Mouse (Mus musculus) limb, embryonic 11.5 days (tissue): Measurements from ENCODE around the gene Zdhhc3. TPM values are rescaled to one million over a fixed set of nuclear protein-coding genes. Genes with fewer than 3 reads are reported as not detected.

Experiments used
- ATAC-seq: fragments of 200-750 bp; cut with Nextera tagmentation; 2 replicates; pipeline ENCODE4 v1.8.0; 2017; ENCODE audit warnings: low read depth; ENCODE audit not compliant: insufficient number of reproducible peaks, low FRiP score, low TSS enrichment
- DNase-seq: peaks from one replicate; pipeline ENCODE4 v3.0.0-alpha.2; 2015; ENCODE audit warnings: low spot score
- H3K27ac ChIP-seq: fragments of 300-500 bp; sonication (generic); replicated peaks from 2 replicates; pipeline ENCODE4 v1.5.1; 2014; ENCODE audit warnings: low read depth, mild to moderate bottlenecking, low read length
- H3K27me3 ChIP-seq: fragments of 300-500 bp; sonication (generic); 2 replicates; pipeline ENCODE4 v1.6.1; 2014; ENCODE audit warnings: mild to moderate bottlenecking, low read length, mixed read lengths; ENCODE audit not compliant: control insufficient read depth, insufficient read depth
- H3K36me3 ChIP-seq: fragments of 300-500 bp; sonication (generic); 2 replicates; pipeline ENCODE4 v1.6.1; 2014; ENCODE audit warnings: mild to moderate bottlenecking, low read length, moderate library complexity, mixed read lengths; ENCODE audit not compliant: control insufficient read depth, insufficient read depth
- H3K4me1 ChIP-seq: fragments of 300-500 bp; sonication (generic); 2 replicates; pipeline ENCODE4 v1.6.1; 2014; ENCODE audit warnings: low read length, mixed read lengths; ENCODE audit not compliant: control insufficient read depth, insufficient read depth
- H3K4me2 ChIP-seq: fragments of 300-500 bp; sonication (generic); 2 replicates; pipeline ENCODE4 v1.6.1; 2014; ENCODE audit warnings: low read depth, mild to moderate bottlenecking, moderate library complexity; ENCODE audit not compliant: severe bottlenecking
- H3K4me3 ChIP-seq: fragments of 300-500 bp; sonication (generic); 2 replicates; pipeline ENCODE4 v1.5.1; 2014; ENCODE audit warnings: low read depth, low read length
- H3K9ac ChIP-seq: fragments of 300-500 bp; sonication (generic); 2 replicates; pipeline ENCODE4 v1.6.1; 2014; ENCODE audit warnings: mild to moderate bottlenecking, low read length
- H3K9me3 ChIP-seq: fragments of 300-500 bp; sonication (generic); 2 replicates; pipeline ENCODE4 v1.6.1; 2016; ENCODE audit warnings: low read length; ENCODE audit not compliant: control insufficient read depth
- WGBS: fragments of 180-500 bp; shearing (Covaris S2); extraction: QIAGEN DNeasy Blood & Tissue Kit; methylation state at CpG from one replicate; pipeline ENCODE4 v1.1.7; 2014; 5-methylcytosine and 5-hydroxymethylcytosine counted together
- polyA plus RNA-seq: library from polyadenylated mRNA; unstranded; fragments of >200 nt; fragmentation: Nextera tagmentation; extraction: Ambion mirVana; gene quantifications from 2 replicates; pipeline ENCODE4 v1.2.1, GENCODE M21; 2014

Zdhhc3 gene
- 47.5 and 51.8 TPM in 2 replicates for polyA plus RNA-seq

DNA sequence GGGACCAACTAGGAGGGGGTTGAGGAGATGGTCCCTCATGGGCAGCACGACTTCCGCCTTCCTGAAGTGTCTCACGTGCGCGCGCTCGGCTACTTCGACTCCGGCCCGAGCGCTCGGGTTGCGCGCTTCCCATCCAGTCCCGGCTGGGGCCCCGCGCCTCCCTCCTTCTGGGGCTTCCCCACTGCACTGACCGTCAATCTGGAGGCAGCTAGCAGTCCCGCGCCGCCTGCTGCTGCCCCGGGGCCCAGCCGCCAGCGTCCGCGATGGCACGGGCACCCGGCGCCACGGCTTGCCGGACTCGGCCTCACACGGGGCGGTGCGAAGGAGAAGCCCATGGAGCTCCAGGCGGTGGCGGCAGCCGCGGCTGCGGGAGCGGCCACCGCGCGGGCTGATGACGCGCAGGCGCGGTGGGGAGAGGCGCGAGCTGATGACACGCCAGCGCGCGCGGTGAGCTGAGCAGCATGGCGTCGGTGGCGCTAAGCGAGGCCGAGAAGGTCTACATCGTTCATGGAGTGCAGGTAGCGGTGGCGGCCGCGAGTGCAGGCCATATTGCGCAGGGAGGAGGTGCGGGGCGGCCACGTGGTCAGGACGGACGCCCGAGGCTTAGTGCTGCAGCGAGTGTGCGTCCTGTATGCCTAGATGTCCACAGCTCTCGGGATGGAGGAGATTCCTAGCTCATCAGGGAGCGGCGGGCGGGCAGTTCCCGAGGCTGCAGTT, at the start of gene Zdhhc3, which contains the start of gene Exosc7:
Zdhhc3 (minus strand) TSS at position 401 of the 717 bp plus-strand sequence.
Exosc7 (plus strand) TSS at position 411 of the 717 bp plus-strand sequence.
- H3K9ac ChIP-seq, result peak within 1 kb of the TSS; percentile 94
- WGBS, result under 1% methylated on average over 79 of the region's 79 CpGs
- ATAC-seq (peak; percentile 94), DNase-seq (peak; percentile 88)
- H3K27ac ChIP-seq, result peak within 1 kb of the TSS; percentile 72
- H3K36me3 ChIP-seq, result no peaks in the 10 kb centered on the region; the same call in 1 of the 2 replicates
- H3K9me3 ChIP-seq, result no peaks in the 10 kb centered on the region
- H3K4me1 ChIP-seq, result peaks cover 12% of the 10 kb centered on the region
- H3K27me3 ChIP-seq, result no peaks in the 10 kb centered on the region
- H3K4me3 ChIP-seq, result peak within 1 kb of the TSS; percentile 86
- H3K4me2 ChIP-seq, result peak within 1 kb of the TSS; percentile 70

DNA sequence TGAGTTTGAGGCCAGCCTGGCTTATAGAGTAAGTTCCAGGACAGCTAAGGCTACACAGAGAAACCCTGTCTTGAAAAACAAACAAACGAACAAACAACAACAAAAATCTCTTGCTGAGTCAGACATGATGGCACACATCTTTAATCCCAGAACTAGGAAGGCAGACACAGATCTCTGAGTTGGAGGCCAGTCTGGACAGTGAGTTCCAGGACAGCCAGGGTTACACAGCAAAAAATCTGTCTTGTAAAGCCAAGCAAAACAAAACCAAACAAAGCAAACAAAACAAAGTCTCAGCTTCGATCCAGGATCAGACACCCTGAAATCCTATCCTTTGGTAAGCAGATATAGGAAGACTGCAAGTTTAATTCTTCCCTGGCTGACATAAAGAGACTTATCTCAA, 48.8 kb upstream of the Zdhhc3 start:
- no peak overlapping the region for H3K27ac ChIP-seq
- no peaks in the 10 kb centered on the region for H3K36me3 ChIP-seq
- H3K4me1 ChIP-seq, result no peaks in the 10 kb centered on the region
- H3K4me2 ChIP-seq, result no peak overlapping the region
- H3K9me3 ChIP-seq, result no peaks in the 10 kb centered on the region
- 83% methylated on average over 2 of the region's 2 CpGs for WGBS
- H3K9ac ChIP-seq, result no peak overlapping the region
- ATAC-seq (no peak), DNase-seq (no peak)
- H3K27me3 ChIP-seq, result no peaks in the 10 kb centered on the region
- H3K4me3 ChIP-seq, result no peak overlapping the region

DNA sequence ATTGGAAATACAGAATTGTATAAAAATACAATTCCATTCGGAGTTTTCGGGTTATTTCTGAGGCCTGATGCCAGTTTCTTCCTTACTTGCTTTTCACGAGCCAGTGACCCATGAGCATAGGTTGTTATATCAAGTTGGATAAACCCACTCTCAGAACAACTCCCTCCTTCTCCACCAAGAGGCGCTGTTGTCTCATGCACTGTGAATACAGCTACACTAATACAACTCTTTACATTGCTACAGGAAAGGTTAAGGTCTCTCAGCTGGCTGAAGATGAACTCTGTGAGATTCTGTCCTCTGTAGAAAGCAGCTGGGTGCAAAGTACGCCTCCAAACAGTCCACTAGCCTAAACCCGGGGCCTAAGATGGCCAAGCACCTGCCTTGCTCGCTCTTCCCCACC, 46.3 kb upstream of the Zdhhc3 start:
- no peak for ATAC-seq
- Histone ChIP-seq H3K36me3 (no peaks in the 10 kb centered on the region), H3K4me3 (no peak overlapping the region), H3K27ac (no peak overlapping the region), H3K4me2 (no peak overlapping the region), H3K9me3 (no peaks in the 10 kb centered on the region), H3K4me1 (no peaks in the 10 kb centered on the region), H3K27me3 (no peaks in the 10 kb centered on the region), H3K9ac (no peak overlapping the region)
- WGBS, result 63% methylated on average over 7 of the region's 7 CpGs
- peak; percentile 75 for DNase-seq

GRCm38 (mm10) chr9:123158125-123158836, 45.3 kb upstream of the Zdhhc3 start:
- H3K36me3 ChIP-seq, result no peaks in the 10 kb centered on the region
- no peak overlapping the region for H3K4me2 ChIP-seq
- no peaks in the 10 kb centered on the region for H3K4me1 ChIP-seq
- no peak overlapping the region for H3K27ac ChIP-seq
- no peaks in the 10 kb centered on the region for H3K9me3 ChIP-seq
- ATAC-seq (no peak), DNase-seq (peak; percentile 59)
- 58% methylated on average over 8 of the region's 8 CpGs for WGBS
- no peaks in the 10 kb centered on the region for H3K27me3 ChIP-seq
- H3K4me3 ChIP-seq, result no peak overlapping the region
- H3K9ac ChIP-seq, result no peak overlapping the region

DNA sequence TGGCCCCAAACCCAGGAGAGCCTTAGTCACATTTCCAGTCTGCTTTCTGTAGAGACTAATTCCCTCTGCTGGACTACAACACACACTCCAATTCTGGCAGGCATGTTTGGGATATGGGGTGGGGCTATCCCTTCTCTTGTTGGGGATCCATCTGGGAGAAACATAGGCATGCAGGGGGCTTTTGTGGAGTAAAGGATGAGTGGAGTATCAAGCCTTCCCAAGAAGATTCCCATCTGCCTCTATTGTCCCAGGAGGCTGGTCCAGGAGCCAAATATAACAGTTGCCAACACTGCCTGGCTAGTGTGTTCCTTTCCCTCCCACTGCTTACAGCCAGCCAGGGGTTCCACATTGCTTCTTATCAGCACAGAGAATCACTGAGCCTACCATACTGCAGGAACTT, 44.7 kb upstream of the Zdhhc3 start:
- ATAC-seq, result no peak

DNA sequence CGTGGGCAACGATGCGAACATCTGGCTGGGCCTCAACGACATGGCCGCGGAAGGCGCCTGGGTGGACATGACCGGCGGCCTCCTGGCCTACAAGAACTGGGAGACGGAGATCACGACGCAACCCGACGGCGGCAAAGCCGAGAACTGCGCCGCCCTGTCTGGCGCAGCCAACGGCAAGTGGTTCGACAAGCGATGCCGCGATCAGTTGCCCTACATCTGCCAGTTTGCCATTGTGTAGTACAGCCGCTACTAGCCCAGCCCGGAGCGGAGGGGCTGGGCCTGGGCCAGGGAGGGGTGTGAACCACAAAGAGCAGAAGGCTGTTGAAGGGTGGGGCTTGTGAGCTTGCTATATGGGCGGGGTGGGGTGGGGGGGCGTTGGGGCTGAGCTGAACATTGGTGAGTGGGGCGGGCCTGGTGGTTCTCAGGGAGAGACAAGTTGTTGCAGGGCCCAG, 43.9 kb upstream of the Zdhhc3 start:
- peak overlapping the region; percentile 13; the same call in 1 of the 2 replicates for H3K4me2 ChIP-seq
- DNase-seq, result peak; percentile 45
- 25% methylated on average over 30 of the region's 30 CpGs for WGBS
- H3K9me3 ChIP-seq, result no peaks in the 10 kb centered on the region
- no peaks in the 10 kb centered on the region for H3K4me1 ChIP-seq
- no peaks in the 10 kb centered on the region for H3K27me3 ChIP-seq
- H3K36me3 ChIP-seq, result no peaks in the 10 kb centered on the region
- H3K4me3 ChIP-seq, result peak overlapping the region; percentile 14; the same call in 1 of the 2 replicates
- H3K27ac ChIP-seq, result no peak overlapping the region
- peak; percentile 76; the same call in 1 of the 2 replicates for ATAC-seq
- H3K9ac ChIP-seq, result peak overlapping the region; percentile 30; the same call in 1 of the 2 replicates

More for the DNA sequence above, 44.7 kb upstream of the Zdhhc3 start:
- no peak overlapping the region for H3K4me2 ChIP-seq
- H3K9me3 ChIP-seq, result no peaks in the 10 kb centered on the region
- no peaks in the 10 kb centered on the region for H3K4me1 ChIP-seq
- no peaks in the 10 kb centered on the region for H3K27me3 ChIP-seq
- no peak overlapping the region for H3K27ac ChIP-seq
- no peak overlapping the region for H3K9ac ChIP-seq
- no peak overlapping the region for H3K4me3 ChIP-seq
- H3K36me3 ChIP-seq, result no peaks in the 10 kb centered on the region
- no peak for DNase-seq

DNA sequence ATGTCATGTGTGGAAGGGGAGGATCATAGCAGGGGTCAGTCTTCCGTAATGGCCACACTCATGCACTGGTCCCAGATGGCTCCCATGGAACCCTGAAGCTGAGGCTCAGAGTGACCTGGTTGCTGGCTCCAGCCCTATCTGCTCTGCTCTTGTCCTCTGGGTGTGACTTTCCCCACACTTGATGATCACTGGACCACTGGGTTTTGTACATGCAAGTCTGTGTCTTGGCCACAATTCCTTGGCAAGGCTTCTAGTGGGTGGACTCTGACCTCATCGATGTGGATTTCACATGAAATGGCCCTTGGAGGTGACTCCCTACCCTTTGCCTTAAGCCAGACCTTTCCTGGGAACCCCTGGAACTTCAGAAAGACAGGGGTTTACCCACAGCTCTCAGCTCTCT, 40.1 kb upstream of the Zdhhc3 start:
- 88% methylated on average over 2 of the region's 2 CpGs for WGBS
- Histone ChIP-seq H3K9ac (no peak overlapping the region), H3K27ac (no peak overlapping the region), H3K4me1 (no peaks in the 10 kb centered on the region), H3K36me3 (no peaks in the 10 kb centered on the region), H3K27me3 (no peaks in the 10 kb centered on the region), H3K4me2 (no peak overlapping the region), H3K9me3 (no peaks in the 10 kb centered on the region), H3K4me3 (no peak overlapping the region)
- DNase-seq, result no peak
- no peak for ATAC-seq

DNA sequence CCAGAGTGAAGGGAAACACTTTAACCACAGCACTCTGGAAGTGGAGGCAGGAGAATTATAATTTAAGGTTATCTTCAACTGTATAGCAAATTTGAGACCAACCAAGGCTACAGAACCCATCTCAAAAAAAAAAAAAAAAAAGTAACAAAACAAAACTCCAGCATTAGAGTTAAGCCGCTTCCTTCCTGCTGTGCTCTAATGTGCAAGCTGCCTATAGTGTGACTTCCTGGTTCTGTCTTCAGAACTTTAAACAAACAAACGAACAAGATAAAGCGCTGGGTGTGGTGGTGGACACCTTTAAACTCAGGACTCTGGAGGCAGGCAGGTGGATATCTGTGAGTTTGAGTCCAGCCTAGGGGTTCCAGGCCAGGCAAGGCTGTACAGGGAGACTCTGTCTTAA, 39.0 kb upstream of the Zdhhc3 start:
- 75% methylated on average over 3 of the region's 3 CpGs for WGBS

More for the DNA sequence above, 39.0 kb upstream of the Zdhhc3 start:
- Histone ChIP-seq H3K36me3 (no peaks in the 10 kb centered on the region), H3K27ac (no peak overlapping the region), H3K4me2 (no peak overlapping the region), H3K4me3 (no peak overlapping the region), H3K9me3 (no peaks in the 10 kb centered on the region), H3K27me3 (no peaks in the 10 kb centered on the region), H3K9ac (no peak overlapping the region), H3K4me1 (no peaks in the 10 kb centered on the region)
- no peak for ATAC-seq
- no peak for DNase-seq
